Mouse (Mus musculus): Measurements from ENCODE around the gene Mcl1. TPM values are rescaled to one million over a fixed set of nuclear protein-coding genes. Genes with fewer than 3 reads are reported as not detected.

Gene Mcl1
- total and polyA plus RNA-seq, 2 experiments from 2014 or later: 42.8 to 105 TPM

- Histone ChIP-seq H3K4me3 (ENCODE audit: low read depth, low read length) (no peak overlapping the region), H3K4me2 (ENCODE audit: low read depth, low read length, poor library complexity, severe bottlenecking) (no peak overlapping the region), H3K9me3 (ENCODE audit: low read length) (no peaks in the 10 kb centered on the region), H3K9ac (replicated peaks; ENCODE audit: low read length, poor library complexity, severe bottlenecking) (no peak overlapping the region), H3K27ac (ENCODE audit: low read depth, low read length) (no peak overlapping the region), H3K36me3 (ENCODE audit: insufficient read depth, low read length) (no peaks in the 10 kb centered on the region), H3K27me3 (ENCODE audit: insufficient read depth, low read length) (no peaks in the 10 kb centered on the region), H3K4me1 (ENCODE audit: insufficient read depth, low read length) (no peaks in the 10 kb centered on the region)
- no peak for DNase-seq (ENCODE audit: low spot score)
- no peak for ATAC-seq (ENCODE audit: low FRiP score)
- WGBS: 53% methylated on average over 3 of the region's 3 CpGs
- no peak for TF ChIP-seq CTCF (IDR thresholded peaks at IDR 0.05)
These were observed 13.9 kb downstream of the Mcl1 start for GRCm38 (mm10) chr3:95672461-95672860.

GRCm38 (mm10) chr3:95672861-95673706 is 14.5 kb downstream of the Mcl1 start:
- Histone ChIP-seq H3K27ac (ENCODE audit: low read depth, low read length) (no peak overlapping the region), H3K4me3 (ENCODE audit: low read depth, low read length) (no peak overlapping the region), H3K4me2 (ENCODE audit: low read depth, low read length, poor library complexity, severe bottlenecking) (no peak overlapping the region), H3K27me3 (ENCODE audit: insufficient read depth, low read length) (no peaks in the 10 kb centered on the region), H3K36me3 (ENCODE audit: insufficient read depth, low read length) (no peaks in the 10 kb centered on the region), H3K9me3 (ENCODE audit: low read length) (no peaks in the 10 kb centered on the region), H3K9ac (replicated peaks; ENCODE audit: low read length, poor library complexity, severe bottlenecking) (no peak overlapping the region), H3K4me1 (ENCODE audit: insufficient read depth, low read length) (no peaks in the 10 kb centered on the region)
- TF ChIP-seq CTCF (IDR thresholded peaks at IDR 0.05): no peak
- ATAC-seq (ENCODE audit: low FRiP score) (no peak), DNase-seq (ENCODE audit: low spot score) (no peak)
- WGBS: 59% methylated on average over 10 of the region's 10 CpGs

GRCm38 (mm10) chr3:95673707-95674211 is 15.2 kb downstream of the Mcl1 start:
- whole genome bisulfite sequencing: 30% methylated on average over 11 of the region's 11 CpGs
- H3K4me2 ChIP-seq (ENCODE audit: low read depth, low read length, poor library complexity, severe bottlenecking): no peak overlapping the region

GRCm38 (mm10) chr3:95674236-95674635 is 15.6 kb downstream of the Mcl1 start:
- no peak overlapping the region for H3K9ac ChIP-seq (replicated peaks; ENCODE audit: low read length, poor library complexity, severe bottlenecking)
- no peak overlapping the region for H3K4me3 ChIP-seq (ENCODE audit: low read depth, low read length)
- peak overlapping the region; percentile 62; the same call in 1 of the 2 replicates for H3K27ac ChIP-seq (ENCODE audit: low read depth, low read length)
- no peaks in the 10 kb centered on the region for H3K36me3 ChIP-seq (ENCODE audit: insufficient read depth, low read length)
- no peaks in the 10 kb centered on the region for H3K27me3 ChIP-seq (ENCODE audit: insufficient read depth, low read length)
- no peak for TF ChIP-seq CTCF (IDR thresholded peaks at IDR 0.05)
- DNase-seq (ENCODE audit: low spot score) (peak; percentile 40), ATAC-seq (ENCODE audit: low FRiP score) (no peak)
- no peaks in the 10 kb centered on the region for H3K4me1 ChIP-seq (ENCODE audit: insufficient read depth, low read length)
- no peaks in the 10 kb centered on the region for H3K9me3 ChIP-seq (ENCODE audit: low read length)
- H3K4me2 ChIP-seq (ENCODE audit: low read depth, low read length, poor library complexity, severe bottlenecking): no peak overlapping the region
- WGBS: 38% methylated on average over 2 of the region's 2 CpGs

More at GRCm38 (mm10) chr3:95673707-95674211, 15.2 kb downstream of the Mcl1 start:
- peak overlapping the region; percentile 62 for H3K27ac ChIP-seq (ENCODE audit: low read depth, low read length)
- DNase-seq (ENCODE audit: low spot score) (no peak), ATAC-seq (ENCODE audit: low FRiP score) (no peak)
- H3K9me3 ChIP-seq (ENCODE audit: low read length): no peaks in the 10 kb centered on the region
- no peak overlapping the region for H3K9ac ChIP-seq (replicated peaks; ENCODE audit: low read length, poor library complexity, severe bottlenecking)
- no peaks in the 10 kb centered on the region for H3K36me3 ChIP-seq (ENCODE audit: insufficient read depth, low read length)
- H3K4me1 ChIP-seq (ENCODE audit: insufficient read depth, low read length): no peaks in the 10 kb centered on the region
- H3K27me3 ChIP-seq (ENCODE audit: insufficient read depth, low read length): no peaks in the 10 kb centered on the region
- no peak for TF ChIP-seq CTCF (IDR thresholded peaks at IDR 0.05)
- H3K4me3 ChIP-seq (ENCODE audit: low read depth, low read length): no peak overlapping the region

GRCm38 (mm10) chr3:95674812-95675211 is 16.2 kb downstream of the Mcl1 start:
- no peak for TF ChIP-seq CTCF (IDR thresholded peaks at IDR 0.05)
- H3K27me3 ChIP-seq (ENCODE audit: insufficient read depth, low read length): no peaks in the 10 kb centered on the region
- 32% methylated on average over 6 of the region's 6 CpGs for WGBS
- H3K36me3 ChIP-seq (ENCODE audit: insufficient read depth, low read length): no peaks in the 10 kb centered on the region
- no peak overlapping the region for H3K4me3 ChIP-seq (ENCODE audit: low read depth, low read length)
- no peak for ATAC-seq (ENCODE audit: low FRiP score)
- H3K27ac ChIP-seq (ENCODE audit: low read depth, low read length): peak overlapping the region; percentile 65
- no peaks in the 10 kb centered on the region for H3K9me3 ChIP-seq (ENCODE audit: low read length)
- 0 out of 2 replicates have a peak overlapping the region, but pooled peaks have one; percentile 13 for H3K9ac ChIP-seq (replicated peaks; ENCODE audit: low read length, poor library complexity, severe bottlenecking)
- DNase-seq (ENCODE audit: low spot score): no peak
- no peaks in the 10 kb centered on the region for H3K4me1 ChIP-seq (ENCODE audit: insufficient read depth, low read length)
- H3K4me2 ChIP-seq (ENCODE audit: low read depth, low read length, poor library complexity, severe bottlenecking): no peak overlapping the region

All from midbrain, postnatal 0 days (tissue).